Mouse (Mus musculus): Measurements from ENCODE around the gene Polr2j.

Polr2j gene

GRCm38 (mm10) chr5:136168071-136168470 is 51.6 kb downstream of the Polr2j start:
- no peak for DNase-seq

GRCm38 (mm10) chr5:136169626-136170511 is 53.4 kb downstream of the Polr2j start:
- DNase-seq = peak; percentile 65 to 66

DNA sequence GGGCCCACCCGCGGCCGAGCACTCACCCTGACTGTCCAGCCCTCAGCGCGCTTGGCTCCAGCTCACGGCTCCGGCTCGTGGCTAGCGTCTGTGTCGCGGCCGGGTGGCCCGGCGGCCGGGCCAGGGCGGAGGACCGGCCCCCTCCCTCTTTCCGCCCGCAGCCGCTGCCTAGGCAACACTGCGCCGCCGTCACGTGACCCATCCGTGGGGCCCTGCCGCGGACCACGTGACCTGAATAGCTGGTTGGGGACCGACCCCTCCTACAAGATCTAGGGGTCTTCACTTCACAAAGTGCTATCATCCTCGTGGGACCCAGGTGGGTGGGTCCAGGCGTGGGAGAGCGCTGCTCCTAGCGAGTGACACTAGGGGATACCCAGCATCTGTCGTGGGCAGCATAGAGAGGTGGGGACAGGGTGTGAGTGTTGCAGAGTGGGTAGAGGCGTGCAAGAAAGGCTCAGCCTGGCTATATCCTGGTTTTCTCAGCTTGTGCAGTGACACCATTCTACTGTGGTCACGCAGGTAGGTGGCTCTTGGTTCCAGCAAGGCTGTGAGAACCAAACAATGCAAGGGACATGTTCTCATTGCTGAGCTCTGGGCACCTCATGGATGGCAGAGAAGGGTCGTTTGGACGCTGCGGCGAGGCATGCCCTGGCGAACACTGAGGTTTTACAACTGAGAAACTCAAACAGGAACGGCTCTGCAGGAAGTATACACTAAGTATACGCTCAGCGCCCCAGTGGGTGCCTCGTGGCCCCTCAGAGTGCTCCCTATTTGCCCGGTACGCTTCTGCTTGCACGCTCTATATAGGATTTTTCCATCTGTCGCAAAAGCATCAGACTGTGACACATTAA is 54.3 kb downstream of the Polr2j start, which contains the start of gene Orai2:
TSS of gene Orai2 (minus strand) at position 202 of the 851 bp plus-strand sequence.
- DNase-seq = peak; percentile 87 to 93

- peak in 1 of 2 experiments; percentile 15 for DNase-seq
Measured at GRCm38 (mm10) chr5:136171363-136172341, 55.2 kb downstream of the Polr2j start.
